Mouse (Mus musculus): Measurements from ENCODE around the gene Prkag3. TPM values are rescaled to one million over a fixed set of nuclear protein-coding genes. Genes with fewer than 3 reads are reported as not detected.
A peak's percentile ranks its signal among the peaks of the same experiment; 100 is the strongest.

The Prkag3 gene
- polyA plus RNA-seq, 1 experiment from 2014 or later: 0.11 TPM

DNA sequence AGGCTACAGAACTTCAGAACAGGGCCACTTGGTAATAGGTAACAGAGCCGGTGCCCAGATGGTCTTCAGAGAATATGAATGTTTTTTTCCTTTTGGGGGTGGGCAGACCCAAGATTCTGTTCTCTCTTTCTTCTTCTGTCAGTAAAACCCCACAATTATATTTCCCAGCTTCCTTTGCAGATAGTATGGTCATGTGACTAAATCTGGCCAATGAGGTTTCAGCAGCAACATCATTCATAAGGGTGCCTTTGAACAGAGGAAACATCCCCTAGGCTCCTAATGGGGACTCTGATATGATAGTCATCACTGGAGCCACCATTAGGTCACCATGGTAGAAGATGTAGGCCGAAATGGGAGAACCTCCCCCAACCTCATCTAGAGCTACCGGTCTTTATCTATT is 3.8 kb upstream of the Prkag3 start:
- Histone ChIP-seq H3K4me1 (peaks cover 22% of the 10 kb centered on the region), H3K36me3 (replicated peaks) (no peaks in the 10 kb centered on the region), H3K4me3 (no peak overlapping the region), H3K27ac (replicated peaks) (no peak overlapping the region), H3K27me3 (replicated peaks; ENCODE audit: low read depth, poor library complexity, severe bottlenecking) (peaks cover 34% of the 10 kb centered on the region), H3K9me3 (no peaks in the 10 kb centered on the region)
- WGBS: 94% methylated on average over 3 of the region's 3 CpGs
- DNase-seq (ENCODE audit: low spot score): no peak

- Histone ChIP-seq H3K4me3 (no peak overlapping the region), H3K36me3 (replicated peaks) (no peaks in the 10 kb centered on the region), H3K4me1 (peaks cover 25% of the 10 kb centered on the region), H3K27me3 (replicated peaks; ENCODE audit: low read depth, poor library complexity, severe bottlenecking) (peaks cover 41% of the 10 kb centered on the region), H3K9me3 (no peaks in the 10 kb centered on the region), H3K27ac (replicated peaks) (no peak overlapping the region)
- no peak for DNase-seq (ENCODE audit: low spot score)
- WGBS: 83% methylated on average over 8 of the region's 8 CpGs
Observed at GRCm38 (mm10) chr1:74752150-74752549, 3.1 kb upstream of the Prkag3 start.

GRCm38 (mm10) chr1:74750683-74751082 is 1.7 kb upstream of the Prkag3 start:
- no peak overlapping the region for H3K27ac ChIP-seq (replicated peaks)
- WGBS: 81% methylated on average over 4 of the region's 4 CpGs
- no peak for DNase-seq (ENCODE audit: low spot score)
- H3K4me3 ChIP-seq: no peak overlapping the region
- H3K36me3 ChIP-seq (replicated peaks): no peaks in the 10 kb centered on the region
- H3K4me1 ChIP-seq: peaks cover 25% of the 10 kb centered on the region
- H3K27me3 ChIP-seq (replicated peaks; ENCODE audit: low read depth, poor library complexity, severe bottlenecking): peaks cover 50% of the 10 kb centered on the region
- H3K9me3 ChIP-seq: no peaks in the 10 kb centered on the region

DNA sequence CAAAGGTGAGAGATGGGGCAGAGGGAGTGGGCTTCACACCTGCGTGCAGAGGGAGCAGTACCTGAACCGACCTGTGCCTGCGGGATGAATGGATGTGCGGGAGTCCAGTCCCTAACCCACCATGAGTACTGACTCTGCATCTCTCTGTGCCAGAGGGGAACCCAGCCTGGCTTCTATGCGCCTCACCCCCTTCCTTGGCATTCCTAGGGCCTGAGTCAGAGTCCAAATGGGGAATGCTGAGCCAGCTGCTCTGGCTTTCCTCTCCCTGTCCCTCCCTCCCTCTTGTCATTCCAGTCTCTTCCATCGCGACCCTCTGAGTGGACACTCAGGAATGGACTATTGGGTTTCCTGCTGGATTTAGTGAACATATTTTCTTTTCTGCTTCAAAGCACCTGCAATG is 280 bp upstream of the Prkag3 start:
- no peaks in the 10 kb centered on the region for H3K9me3 ChIP-seq
- peaks cover 50% of the 10 kb centered on the region for H3K27me3 ChIP-seq (replicated peaks; ENCODE audit: low read depth, poor library complexity, severe bottlenecking)
- H3K4me1 ChIP-seq: peaks cover 20% of the 10 kb centered on the region
- H3K36me3 ChIP-seq (replicated peaks): no peaks in the 10 kb centered on the region
- H3K4me3 ChIP-seq: no peak overlapping the region
- no peak for DNase-seq (ENCODE audit: low spot score)
- WGBS: 73% methylated on average over 7 of the region's 7 CpGs
- H3K27ac ChIP-seq (replicated peaks): no peak overlapping the region

GRCm38 (mm10) chr1:74747335-74747734 is 1.7 kb downstream of the Prkag3 start:
- Histone ChIP-seq H3K9me3 (no peaks in the 10 kb centered on the region), H3K27me3 (replicated peaks; ENCODE audit: low read depth, poor library complexity, severe bottlenecking) (peaks cover 50% of the 10 kb centered on the region), H3K36me3 (replicated peaks) (no peaks in the 10 kb centered on the region), H3K27ac (replicated peaks) (no peak overlapping the region), H3K4me1 (peaks cover 11% of the 10 kb centered on the region), H3K4me3 (no peak overlapping the region)
- 72% methylated on average over 5 of the region's 5 CpGs for WGBS
- no peak for DNase-seq (ENCODE audit: low spot score)

DNA sequence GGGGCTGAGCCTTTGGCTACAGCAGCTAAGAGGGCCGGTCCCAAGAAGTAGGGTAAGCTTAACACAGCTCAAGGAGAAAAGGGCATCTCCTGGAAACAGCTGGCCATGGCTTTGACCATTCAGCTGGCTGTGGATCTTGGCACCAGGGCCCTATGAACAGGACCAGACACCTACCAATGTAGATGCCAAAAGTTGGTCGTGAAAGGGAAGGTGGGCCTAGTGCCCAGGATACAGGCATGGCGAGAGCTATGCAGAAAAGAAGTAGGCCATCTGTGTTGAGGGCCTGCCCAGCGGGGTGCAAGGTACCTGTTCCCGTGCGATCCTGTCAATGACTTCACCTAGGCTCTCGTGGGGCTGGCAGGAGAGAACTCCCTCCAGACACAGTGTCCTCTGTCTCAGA is 8.2 kb downstream of the Prkag3 start:
- Histone ChIP-seq H3K4me1 (no peaks in the 10 kb centered on the region), H3K27ac (replicated peaks) (no peak overlapping the region), H3K36me3 (replicated peaks) (peaks cover 18% of the 10 kb centered on the region; the same call in 1 of the 2 replicates), H3K27me3 (replicated peaks; ENCODE audit: low read depth, poor library complexity, severe bottlenecking) (no peaks in the 10 kb centered on the region; the same call in 1 of the 2 replicates), H3K4me3 (no peak overlapping the region), H3K9me3 (no peaks in the 10 kb centered on the region)
- WGBS: 82% methylated on average over 7 of the region's 7 CpGs
- DNase-seq (ENCODE audit: low spot score): no peak

DNA sequence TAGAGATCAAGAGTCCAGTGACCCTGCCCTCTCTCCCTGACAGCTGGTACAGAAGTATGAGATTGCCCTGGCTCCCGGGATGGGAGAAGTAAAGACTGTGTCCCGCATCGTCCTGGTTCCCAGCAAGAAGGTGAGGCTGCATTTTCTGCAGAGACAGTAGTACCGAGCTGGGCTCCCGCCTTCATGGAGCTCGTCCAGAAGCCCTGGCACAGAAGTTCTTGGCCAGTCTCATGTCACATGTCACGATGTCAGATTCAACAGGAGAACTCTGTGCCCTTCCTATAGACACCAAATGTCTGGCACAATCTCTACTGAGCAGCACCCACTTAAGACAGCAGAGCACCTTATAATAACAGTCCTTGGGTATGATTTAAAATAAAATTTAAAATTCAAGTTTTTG is 11.5 kb downstream of the Prkag3 start:
- H3K36me3 ChIP-seq (replicated peaks): peaks cover 20% of the 10 kb centered on the region; the same call in 1 of the 2 replicates
- no peak overlapping the region for H3K27ac ChIP-seq (replicated peaks)
- no peaks in the 10 kb centered on the region for H3K9me3 ChIP-seq
- WGBS: 93% methylated on average over 7 of the region's 7 CpGs
- peaks cover 3% of the 10 kb centered on the region; the same call in 1 of the 2 replicates for H3K4me1 ChIP-seq
- no peak for DNase-seq (ENCODE audit: low spot score)
- H3K4me3 ChIP-seq: no peak overlapping the region
- H3K27me3 ChIP-seq (replicated peaks; ENCODE audit: low read depth, poor library complexity, severe bottlenecking): no peaks in the 10 kb centered on the region

DNA sequence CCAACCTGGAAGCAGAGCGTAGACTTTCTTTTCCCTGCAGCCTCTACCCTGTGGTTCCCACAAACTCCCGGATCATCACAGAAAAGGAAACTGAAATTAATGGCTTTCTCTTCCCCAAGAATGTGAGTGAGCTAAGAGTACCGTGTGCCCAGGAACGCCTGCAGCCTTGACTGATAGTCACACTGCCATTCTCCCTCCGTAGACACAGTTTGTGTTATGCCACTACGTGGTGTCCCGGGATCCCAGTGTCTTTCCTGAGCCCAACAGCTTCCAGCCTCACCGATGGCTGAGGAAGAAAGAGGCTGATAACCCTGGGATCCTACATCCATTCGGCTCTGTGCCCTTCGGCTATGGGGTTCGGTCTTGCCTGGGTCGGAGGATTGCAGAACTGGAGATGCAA is 12.0 kb downstream of the Prkag3 start:
- Histone ChIP-seq H3K9me3 (no peaks in the 10 kb centered on the region), H3K36me3 (replicated peaks) (peaks cover 20% of the 10 kb centered on the region; the same call in 1 of the 2 replicates), H3K27ac (replicated peaks) (no peak overlapping the region), H3K4me3 (no peak overlapping the region), H3K4me1 (peaks cover 3% of the 10 kb centered on the region; the same call in 1 of the 2 replicates), H3K27me3 (replicated peaks; ENCODE audit: low read depth, poor library complexity, severe bottlenecking) (no peaks in the 10 kb centered on the region)
- DNase-seq (ENCODE audit: low spot score): no peak
- 89% methylated on average over 12 of the region's 12 CpGs for WGBS

- Histone ChIP-seq H3K27ac (replicated peaks) (no peak overlapping the region), H3K9me3 (no peaks in the 10 kb centered on the region), H3K4me1 (peaks cover 7% of the 10 kb centered on the region; the same call in 1 of the 2 replicates), H3K36me3 (replicated peaks) (no peaks in the 10 kb centered on the region), H3K27me3 (replicated peaks; ENCODE audit: low read depth, poor library complexity, severe bottlenecking) (no peaks in the 10 kb centered on the region), H3K4me3 (no peak overlapping the region)
- 76% methylated on average over 8 of the region's 8 CpGs for WGBS
- no peak for DNase-seq (ENCODE audit: low spot score)
Observed at GRCm38 (mm10) chr1:74728446-74728845, 20.6 kb downstream of the Prkag3 start.

DNA sequence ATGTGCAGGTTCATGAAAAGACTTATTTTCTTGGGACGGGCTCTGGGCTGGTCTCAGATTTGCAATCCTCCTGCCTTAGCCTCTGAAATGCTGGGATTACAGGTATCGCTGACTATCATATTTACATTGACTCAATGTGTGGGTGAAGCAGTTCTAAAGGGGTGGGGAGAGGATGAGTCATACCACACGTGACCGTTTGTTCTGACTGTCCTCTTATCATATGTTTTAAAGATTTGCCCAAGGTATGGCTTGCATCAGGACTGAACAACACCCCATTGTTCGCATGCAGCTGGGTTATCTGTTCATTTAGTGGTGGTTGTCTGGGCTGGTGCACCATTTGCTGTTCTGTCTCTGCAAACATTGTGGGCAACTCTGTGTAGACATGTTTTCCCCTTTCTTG is 22.3 kb downstream of the Prkag3 start:
- H3K4me1 ChIP-seq: peaks cover 8% of the 10 kb centered on the region; the same call in 1 of the 2 replicates
- H3K36me3 ChIP-seq (replicated peaks): no peaks in the 10 kb centered on the region
- no peaks in the 10 kb centered on the region for H3K9me3 ChIP-seq
- DNase-seq (ENCODE audit: low spot score): no peak
- H3K27me3 ChIP-seq (replicated peaks; ENCODE audit: low read depth, poor library complexity, severe bottlenecking): no peaks in the 10 kb centered on the region
- no peak overlapping the region for H3K4me3 ChIP-seq
- no peak overlapping the region for H3K27ac ChIP-seq (replicated peaks)
- 77% methylated on average over 5 of the region's 5 CpGs for WGBS

DNA sequence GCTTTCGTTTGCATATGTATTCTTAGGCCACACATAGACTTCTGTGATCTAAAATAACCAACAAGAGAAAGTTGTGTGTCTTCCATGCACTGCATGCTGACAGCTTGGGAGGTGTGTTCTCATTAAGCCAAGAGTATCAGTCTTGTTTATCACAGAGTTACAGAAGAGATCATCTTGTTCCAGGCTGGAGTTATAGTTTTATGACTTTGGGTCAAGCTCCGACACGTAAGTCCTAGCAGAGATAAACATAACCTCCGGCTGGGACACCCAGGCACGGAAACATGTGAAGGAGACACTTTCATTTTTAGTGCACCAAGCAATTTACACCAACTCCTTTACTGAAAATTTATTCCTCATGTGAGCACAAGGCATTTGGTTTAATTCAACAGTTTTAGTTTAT is 22.9 kb downstream of the Prkag3 start:
- H3K36me3 ChIP-seq (replicated peaks): no peaks in the 10 kb centered on the region
- H3K4me3 ChIP-seq: no peak overlapping the region
- no peaks in the 10 kb centered on the region for H3K27me3 ChIP-seq (replicated peaks; ENCODE audit: low read depth, poor library complexity, severe bottlenecking)
- H3K9me3 ChIP-seq: no peaks in the 10 kb centered on the region
- DNase-seq (ENCODE audit: low spot score): no peak
- no peak overlapping the region for H3K27ac ChIP-seq (replicated peaks)
- 81% methylated on average over 5 of the region's 5 CpGs for WGBS
- H3K4me1 ChIP-seq: peaks cover 10% of the 10 kb centered on the region; the same call in 1 of the 2 replicates

- H3K4me1 ChIP-seq: peaks cover 19% of the 10 kb centered on the region
- no peak overlapping the region for H3K27ac ChIP-seq (replicated peaks)
- no peaks in the 10 kb centered on the region for H3K36me3 ChIP-seq (replicated peaks)
- no peaks in the 10 kb centered on the region for H3K27me3 ChIP-seq (replicated peaks; ENCODE audit: low read depth, poor library complexity, severe bottlenecking)
- no peak overlapping the region for H3K4me3 ChIP-seq
- DNase-seq (ENCODE audit: low spot score): peak; percentile 42
- WGBS: 74% methylated on average over 2 of the region's 2 CpGs
- no peaks in the 10 kb centered on the region for H3K9me3 ChIP-seq
Observed at GRCm38 (mm10) chr1:74723748-74724147, 25.3 kb downstream of the Prkag3 start.

DNA sequence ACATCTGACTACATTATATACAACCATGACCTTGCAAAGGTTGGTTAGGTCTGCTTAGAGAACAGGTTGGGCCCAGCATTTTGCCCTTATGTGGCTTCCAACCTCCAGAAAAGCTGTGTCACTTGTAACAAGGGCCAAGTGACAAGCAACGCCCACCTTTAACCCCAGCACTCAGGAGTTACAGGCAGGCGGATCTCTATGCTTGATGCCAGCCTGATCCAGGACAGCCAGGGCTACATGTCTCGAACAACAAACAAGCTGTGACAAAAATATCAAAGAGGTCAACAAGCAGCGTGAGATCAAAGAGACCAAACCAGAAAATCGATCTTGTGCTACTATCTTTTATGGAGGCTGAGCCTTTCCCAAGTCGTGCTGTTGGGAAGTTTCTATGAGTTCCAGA is 27.4 kb downstream of the Prkag3 start:
- Histone ChIP-seq H3K4me1 (peaks cover 17% of the 10 kb centered on the region), H3K9me3 (no peaks in the 10 kb centered on the region), H3K27me3 (replicated peaks; ENCODE audit: low read depth, poor library complexity, severe bottlenecking) (no peaks in the 10 kb centered on the region), H3K4me3 (no peak overlapping the region), H3K27ac (replicated peaks) (no peak overlapping the region), H3K36me3 (replicated peaks) (no peaks in the 10 kb centered on the region)
- no peak for DNase-seq (ENCODE audit: low spot score)
- 75% methylated on average over 6 of the region's 6 CpGs for WGBS

DNA sequence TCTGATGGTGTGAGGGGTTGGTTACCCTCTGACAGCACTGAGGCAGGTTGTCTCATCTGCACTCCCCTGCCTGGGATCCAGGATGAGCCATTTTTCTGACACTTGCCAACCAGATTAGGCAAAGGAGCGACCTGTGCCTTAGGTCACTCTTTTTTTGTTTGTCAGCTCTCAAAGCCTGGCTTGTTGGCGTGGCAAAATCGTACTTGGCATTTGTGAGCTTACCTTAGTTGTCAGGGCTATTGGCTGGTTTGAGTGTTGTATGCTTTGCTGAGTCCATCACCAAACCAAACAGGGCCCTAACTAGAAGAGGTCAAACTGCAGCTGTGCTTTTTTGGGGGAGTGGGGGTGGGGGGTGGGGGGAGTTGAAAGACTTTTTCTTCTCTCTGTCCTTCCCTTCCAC is 29.7 kb downstream of the Prkag3 start:
- DNase-seq (ENCODE audit: low spot score): no peak
- no peak overlapping the region for H3K4me3 ChIP-seq
- H3K27me3 ChIP-seq (replicated peaks; ENCODE audit: low read depth, poor library complexity, severe bottlenecking): 0 out of 2 replicates have a peak, but pooled peaks cover 8% of the 10 kb centered on the region
- H3K27ac ChIP-seq (replicated peaks): no peak overlapping the region
- H3K9me3 ChIP-seq: no peaks in the 10 kb centered on the region
- H3K36me3 ChIP-seq (replicated peaks): no peaks in the 10 kb centered on the region
- H3K4me1 ChIP-seq: peaks cover 37% of the 10 kb centered on the region
- 60% methylated on average over 3 of the region's 3 CpGs for WGBS
